Mouse (Mus musculus) right cerebral cortex, postnatal 4 days (tissue): ENCODE measurements at regions not wholly inside any gene's neighbourhood (a gene's known extent, or its start where the extent isn't known, plus 50 kb on each side); places are given as distances from the start of the nearest gene placed in this dataset.
A peak's percentile ranks its signal among the peaks of the same experiment; 100 is the strongest.

ENCODE experiments used
- DNase-seq: peaks from one replicate; pipeline ENCODE4 v3.0.0-alpha.2; 2022

DNA sequence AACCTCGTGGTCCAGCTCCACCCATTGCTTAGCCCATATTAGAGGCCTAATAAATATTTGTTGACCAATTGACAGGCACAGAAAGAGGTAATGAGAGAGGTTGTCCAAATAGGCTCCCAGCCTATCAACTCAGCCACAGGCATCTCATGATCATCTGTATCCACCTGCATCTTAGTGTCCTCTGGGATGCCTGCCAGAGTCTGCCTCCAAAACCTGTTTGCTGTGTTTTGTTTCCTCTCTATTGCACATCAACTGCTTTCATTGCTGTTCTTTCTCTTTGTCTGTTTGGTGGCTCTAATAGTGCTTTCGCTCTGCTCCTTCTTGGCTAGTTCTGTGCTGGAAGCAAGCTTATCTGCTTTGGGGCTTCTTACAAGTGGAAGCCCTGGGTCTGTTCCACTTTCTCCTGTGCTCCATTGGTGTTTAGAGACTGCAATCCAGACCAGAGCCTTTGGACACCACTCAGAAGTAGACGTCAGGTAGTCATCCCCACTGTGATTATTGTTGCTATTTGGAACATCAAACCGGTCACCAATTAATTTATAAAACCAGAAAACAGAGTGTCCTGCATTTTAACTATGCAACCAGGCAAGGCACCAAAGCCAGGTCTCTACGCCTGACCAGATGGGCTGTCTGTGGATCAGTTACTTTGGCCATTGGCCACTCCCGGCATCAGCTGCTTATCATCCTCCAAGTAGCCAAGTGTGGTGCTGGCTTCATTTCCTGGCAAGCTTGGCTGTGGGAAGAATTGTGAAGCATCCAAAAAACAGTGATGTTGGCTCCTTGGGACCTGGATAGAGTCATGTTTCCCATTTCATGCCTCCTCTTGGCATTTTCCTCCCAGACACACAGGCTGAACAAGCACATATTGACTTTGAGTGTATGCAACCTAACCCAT, 74.5 kb upstream of the Hs3st4 start:
- peak; percentile 19 for DNase-seq

DNA sequence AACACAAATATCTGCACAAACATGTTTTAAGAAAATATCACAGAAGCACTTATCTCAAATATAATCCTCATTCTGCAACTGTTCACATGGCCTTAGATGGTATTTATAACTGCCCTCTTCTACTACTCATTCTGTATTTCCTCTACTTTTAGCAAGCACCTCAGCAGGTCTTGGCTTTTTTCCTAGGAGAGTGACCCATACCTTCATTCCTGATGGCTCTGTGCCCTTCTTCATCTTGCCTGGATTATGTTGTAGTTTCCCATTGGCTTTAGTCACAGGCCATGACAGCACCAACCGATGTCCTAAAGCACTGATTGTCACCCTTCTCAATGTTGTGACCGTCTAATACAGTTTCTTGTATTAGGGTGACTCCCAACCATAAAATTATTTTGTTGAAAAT, 61.2 kb upstream of the Hs3st4 start:
- no peak for DNase-seq

DNA sequence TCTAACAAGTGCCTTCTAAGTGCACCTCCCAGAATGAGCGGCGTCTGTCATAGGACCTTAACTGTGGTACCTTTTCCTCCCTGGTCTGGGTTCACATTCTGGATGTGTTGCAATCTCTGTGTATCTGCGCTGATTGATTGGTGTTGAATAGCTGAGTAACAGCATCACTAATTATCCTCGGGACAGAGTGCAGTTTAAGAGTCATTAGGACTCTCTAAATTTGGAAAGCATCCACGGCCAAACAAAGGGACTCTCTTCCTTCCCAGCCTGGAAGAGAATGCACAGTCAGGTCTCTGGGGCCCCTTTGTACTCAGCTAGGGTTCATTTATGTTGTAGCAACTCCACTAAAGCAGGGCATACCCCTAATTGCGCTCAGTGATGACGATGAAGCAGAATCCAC, 50.2 kb upstream of the Hs3st4 start:
- DNase-seq, result no peak
